Mouse (Mus musculus): ENCODE measurements around the gene Fbxw9. TPM values are rescaled to one million over a fixed set of nuclear protein-coding genes. Genes with fewer than 3 reads are reported as not detected.
A peak's percentile ranks its signal among the peaks of the same experiment; 100 is the strongest.
"Not testable (repeated sequence)": the region's sequence is repeated elsewhere in the genome, so short reads cannot be mapped to it uniquely, and the experiment has no call there.

Fbxw9 gene
- total RNA-seq, 2 experiments from 2014 or later, result 16.2 to 17.5 TPM

- no peak for DNase-seq (ENCODE audit: low spot score in 2 of 2)
These were observed 21.3 kb downstream of the Fbxw9 start, which contains the start of gene Wdr83 for GRCm38 (mm10) chr8:85081216-85081555. Wdr83 (minus strand) TSS chr8:85081306.

GRCm38 (mm10) chr8:85082169-85082568, 22.3 kb downstream of the Fbxw9 start:
- not testable (repeated sequence) for DNase-seq (ENCODE audit: low spot score in 2 of 2)

- peak; percentile 84 to 89 for DNase-seq (ENCODE audit: low spot score in 2 of 2)
These were observed 23.4 kb downstream of the Fbxw9 start, which contains the start of gene Man2b1 for GRCm38 (mm10) chr8:85083108-85083813. Man2b1 (plus strand) TSS chr8:85083270.

- no peak for DNase-seq (ENCODE audit: low spot score in 2 of 2)
These were observed 24.8 kb downstream of the Fbxw9 start for GRCm38 (mm10) chr8:85084633-85085032.

- DNase-seq (ENCODE audit: low spot score in 2 of 2), result no peak
These were observed 26.4 kb downstream of the Fbxw9 start for GRCm38 (mm10) chr8:85086238-85086637.

GRCm38 (mm10) chr8:85088771-85089170, 28.9 kb downstream of the Fbxw9 start:
- DNase-seq (ENCODE audit: low spot score in 2 of 2), result no peak

- no peak for DNase-seq (ENCODE audit: low spot score in 2 of 2)
These were observed 31.0 kb downstream of the Fbxw9 start for GRCm38 (mm10) chr8:85090856-85091255.

- DNase-seq (ENCODE audit: low spot score in 2 of 2), result no peak
These were observed 31.8 kb downstream of the Fbxw9 start for GRCm38 (mm10) chr8:85091526-85092090.

GRCm38 (mm10) chr8:85095051-85095450, 35.2 kb downstream of the Fbxw9 start:
- DNase-seq (ENCODE audit: low spot score in 2 of 2), result no peak

GRCm38 (mm10) chr8:85095566-85095965, 35.7 kb downstream of the Fbxw9 start:
- no peak for DNase-seq (ENCODE audit: low spot score in 2 of 2)

- no peak for DNase-seq (ENCODE audit: low spot score in 2 of 2)
These were observed 36.3 kb downstream of the Fbxw9 start for GRCm38 (mm10) chr8:85096196-85096595.

GRCm38 (mm10) chr8:85096850-85097249, 37.0 kb downstream of the Fbxw9 start:
- DNase-seq (ENCODE audit: low spot score in 2 of 2), result no peak

GRCm38 (mm10) chr8:85100076-85100665, 40.3 kb downstream of the Fbxw9 start:
- no peak for DNase-seq (ENCODE audit: low spot score in 2 of 2)

- DNase-seq (ENCODE audit: low spot score in 2 of 2), result no peak
These were observed 53.4 kb downstream of the Fbxw9 start for GRCm38 (mm10) chr8:85113241-85113640.

- DNase-seq (ENCODE audit: low spot score in 2 of 2), result no peak
These were observed 55.6 kb downstream of the Fbxw9 start for GRCm38 (mm10) chr8:85115501-85115900.

Small RNA genes lying within 50 kb of the gene (microRNA-seq; reads per million reads assigned to microRNA genes)
- gene Gm23388 (0.42 to 0.50 reads per million in 2 experiments), gene Mir7070 (3.7 to 4.2 reads per million in 2 experiments)

Other genes with a start within 250 kb of the Fbxw9 start
- gene Dand5, start 237.2 kb upstream of the Fbxw9 start, total RNA-seq (2021), result 10 to 100 TPM; 10.2 to 10.8 TPM
- 10 to 100 TPM; 26.6 to 28.5 TPM for gene Gadd45gip1, start 228.5 kb upstream of the Fbxw9 start, total RNA-seq (2021)
- 10 to 100 TPM; 78.9 to 79.8 TPM for gene Rad23a, start 219.4 kb upstream of the Fbxw9 start, total RNA-seq (2021)
- gene Calr, start 213.1 kb upstream of the Fbxw9 start, total RNA-seq (2021), result 100 to 1,000 TPM; 456 to 475 TPM
- gene Farsa, start 203.1 kb upstream of the Fbxw9 start, total RNA-seq (2021), result 10 to 100 TPM; 45.8 to 48.2 TPM
- 1 to 10 TPM; 6.7 to 8.4 TPM for gene Syce2, start 187.9 kb upstream of the Fbxw9 start, total RNA-seq (2021)
- 10 to 100 TPM; 34.8 to 39.1 TPM for gene Gcdh, start 166.1 kb upstream of the Fbxw9 start, total RNA-seq (2021)
- gene Klf1, start 158.1 kb upstream of the Fbxw9 start, total RNA-seq (2021), result under 1 TPM in 1 of 2 experiments, not detected in 1; 0.28 TPM
- 1 to 10 TPM; 3.2 to 3.7 TPM for gene Dnase2a, start 151.5 kb upstream of the Fbxw9 start, total RNA-seq (2021)
- 10 to 100 TPM; 75.6 to 83.6 TPM for gene Mast1, start 122.7 kb upstream of the Fbxw9 start, total RNA-seq (2021)
- 1 to 10 TPM in 1 of 2 experiments, under 1 TPM in 1; 0.91 to 1.3 TPM for gene Rtbdn, start 113.1 kb upstream of the Fbxw9 start, total RNA-seq (2021)
- not detected for gene Gm49661, start 90.6 kb upstream of the Fbxw9 start, total RNA-seq (2021)
- 100 to 1,000 TPM; 338 to 344 TPM for gene Prdx2, start 90.5 kb upstream of the Fbxw9 start, total RNA-seq (2021)
- 10 to 100 TPM; 45.8 to 59.8 TPM for gene Rnaseh2a, start 90.3 kb upstream of the Fbxw9 start, total RNA-seq (2021)
- gene Junb, start 81.3 kb upstream of the Fbxw9 start, total RNA-seq (2021), result 100 to 1,000 TPM; 119 to 130 TPM
- 1 to 10 TPM; 9.6 to 9.7 TPM for gene Hook2, start 69.5 kb upstream of the Fbxw9 start, total RNA-seq (2021)
- not detected for gene Best2, start 45.5 kb upstream of the Fbxw9 start, total RNA-seq (2021)
- gene Asna1, start 34.8 kb upstream of the Fbxw9 start, total RNA-seq (2021), result 100 to 1,000 TPM; 130 to 138 TPM
- gene Trir, start 33.2 kb upstream of the Fbxw9 start, total RNA-seq (2021), result 100 to 1,000 TPM; 129 to 134 TPM
- gene Tnpo2, start 23.1 kb upstream of the Fbxw9 start, total RNA-seq (2021), result 100 to 1,000 TPM; 171 to 176 TPM
- gene Gm5741, start 7.9 kb downstream of the Fbxw9 start, total RNA-seq (2021), result not detected
- gene Dhps, start 11.7 kb downstream of the Fbxw9 start, total RNA-seq (2021), result 10 to 100 TPM; 63.8 to 68.7 TPM
- gene Wdr83os, start 20.7 kb downstream of the Fbxw9 start, total RNA-seq (2021), result 10 to 100 TPM; 58.4 to 64.3 TPM
- gene Wdr83, start 21.3 kb downstream of the Fbxw9 start, total RNA-seq (2021), result 10 to 100 TPM; 24.3 to 24.5 TPM
- gene Man2b1, start 23.2 kb downstream of the Fbxw9 start, total RNA-seq (2021), result 10 to 100 TPM; 30.8 to 36.9 TPM
- gene Zfp791, start 63.0 kb downstream of the Fbxw9 start, total RNA-seq (2021), result 1 to 10 TPM; 7.8 to 8.8 TPM
- gene Cks1brt, start 91.9 kb downstream of the Fbxw9 start, total RNA-seq (2021), result not detected
- not detected for gene Olfr371, start 165.9 kb downstream of the Fbxw9 start, total RNA-seq (2021)
- gene Orc6, start 239.6 kb downstream of the Fbxw9 start, total RNA-seq (2021), result 10 to 100 TPM; 26.5 to 28.1 TPM
- 100 to 1,000 TPM; 128 to 133 TPM for gene Vps35, start 239.7 kb downstream of the Fbxw9 start, total RNA-seq (2021)